Mouse (Mus musculus) embryonic fibroblast, embryonic 13.5 days (primary cell): Measurements from ENCODE around the gene Stard8. TPM values are rescaled to one million over a fixed set of nuclear protein-coding genes. Genes with fewer than 3 reads are reported as not detected.
"Not testable (repeated sequence)": the region's sequence is repeated elsewhere in the genome, so short reads cannot be mapped to it uniquely, and the experiment has no call there.

Experiments used
- H3K27ac ChIP-seq: 2 replicates; pipeline ENCODE4 v1.5.1; 2012; ENCODE audit warnings: low read length, control low read depth, inconsistent platforms; ENCODE audit not compliant: insufficient read depth
- H3K4me1 ChIP-seq: 2 replicates; pipeline ENCODE4 v1.6.1; 2011; ENCODE audit warnings: low read length; ENCODE audit not compliant: control insufficient read depth, insufficient read depth
- H3K4me3 ChIP-seq: 2 replicates; pipeline ENCODE4 v1.5.1; 2011; ENCODE audit warnings: mild to moderate bottlenecking, control low read depth, low read length; ENCODE audit not compliant: insufficient read depth
- CTCF ChIP-seq: IDR thresholded peaks from 2 replicates; pipeline ENCODE4 v1.5.1; 2011; ENCODE audit warnings: mild to moderate bottlenecking, control low read depth, low read length, moderate library complexity, borderline replicate concordance; ENCODE audit not compliant: insufficient read depth
- POLR2A ChIP-seq: IDR thresholded peaks from 2 replicates; pipeline ENCODE4 v1.6.1; 2011; ENCODE audit warnings: low read depth, mild to moderate bottlenecking, control low read depth, low read length, moderate library complexity
- polyA plus RNA-seq: library from polyadenylated mRNA; stranded (reverse); fragments of >200 nt; gene quantifications from 2 replicates; pipeline ENCODE4 v1.2.4, GENCODE M21; 2011; ENCODE audit warnings: low read depth; ENCODE audit not compliant: missing spikeins, insufficient read length

The Stard8 gene
- polyA plus RNA-seq: 2.3 and 3.6 TPM in 2 replicates

GRCm38 (mm10) chrX:99003046-99003445 is at the start of gene Stard8:
Stard8 (plus strand) TSS chrX:99003248.
- TF ChIP-seq POLR2A (no peak; the same call in 1 of the 2 replicates), CTCF (no peak)
- no peak within 1 kb of the TSS for H3K27ac ChIP-seq

GRCm38 (mm10) chrX:98953941-98954340 is 49.1 kb upstream of the Stard8 start:
- Histone ChIP-seq H3K27ac (no peak overlapping the region), H3K4me1 (no peaks in the 10 kb centered on the region), H3K4me3 (no peak overlapping the region)
- TF ChIP-seq POLR2A (no peak), CTCF (0 out of 2 replicates have a peak, but pooled peaks have one; percentile 35)

More at GRCm38 (mm10) chrX:99003046-99003445, at the start of gene Stard8:
- peak within 1 kb of the TSS; percentile 10; the same call in 1 of the 2 replicates for H3K4me3 ChIP-seq
- no peaks in the 10 kb centered on the region for H3K4me1 ChIP-seq

GRCm38 (mm10) chrX:98958287-98958686 is 44.8 kb upstream of the Stard8 start:
- Histone ChIP-seq H3K4me1 (no peaks in the 10 kb centered on the region), H3K27ac (no peak overlapping the region), H3K4me3 (no peak overlapping the region)
- TF ChIP-seq CTCF (no peak), POLR2A (no peak)

GRCm38 (mm10) chrX:98959050-98959449 is 44.0 kb upstream of the Stard8 start:
- Histone ChIP-seq H3K4me3 (no peak overlapping the region), H3K27ac (no peak overlapping the region), H3K4me1 (no peaks in the 10 kb centered on the region)
- TF ChIP-seq CTCF: no peak
- TF ChIP-seq POLR2A: no peak

- H3K4me3 ChIP-seq: no peak overlapping the region
- H3K4me1 ChIP-seq: no peaks in the 10 kb centered on the region
- no peak overlapping the region for H3K27ac ChIP-seq
- TF ChIP-seq POLR2A (no peak), CTCF (no peak)
Measured at GRCm38 (mm10) chrX:98963742-98964141, 39.3 kb upstream of the Stard8 start.

- TF ChIP-seq POLR2A (no peak), CTCF (no peak)
- Histone ChIP-seq H3K4me1 (no peaks in the 10 kb centered on the region), H3K27ac (no peak overlapping the region), H3K4me3 (no peak overlapping the region)
Measured at GRCm38 (mm10) chrX:98964513-98964912, 38.5 kb upstream of the Stard8 start.

GRCm38 (mm10) chrX:98986611-98987010 is 16.4 kb upstream of the Stard8 start:
- H3K27ac ChIP-seq, H3K4me3 ChIP-seq, H3K4me1 ChIP-seq: not testable (repeated sequence)

- Histone ChIP-seq H3K4me3 (no peak overlapping the region), H3K27ac (no peak overlapping the region), H3K4me1 (no peaks in the 10 kb centered on the region)
- TF ChIP-seq POLR2A: no peak
- peak; percentile 25; the same call in 1 of the 2 replicates for TF ChIP-seq CTCF
Measured at GRCm38 (mm10) chrX:98989574-98989973, 13.5 kb upstream of the Stard8 start.

- TF ChIP-seq CTCF: no peak
- no peak for TF ChIP-seq POLR2A
- Histone ChIP-seq H3K4me1 (no peaks in the 10 kb centered on the region), H3K27ac (no peak overlapping the region), H3K4me3 (no peak overlapping the region)
Measured at GRCm38 (mm10) chrX:99002065-99002464, 983 bp upstream of the Stard8 start.

GRCm38 (mm10) chrX:99010581-99010980 is 7.5 kb downstream of the Stard8 start:
- no peaks in the 10 kb centered on the region for H3K4me1 ChIP-seq
- TF ChIP-seq CTCF: no peak
- TF ChIP-seq POLR2A: no peak
- no peak overlapping the region for H3K4me3 ChIP-seq
- H3K27ac ChIP-seq: no peak overlapping the region

- Histone ChIP-seq H3K4me1 (no peaks in the 10 kb centered on the region), H3K27ac (no peak overlapping the region), H3K4me3 (no peak overlapping the region)
- no peak for TF ChIP-seq CTCF
Measured at GRCm38 (mm10) chrX:99011281-99011680, 8.2 kb downstream of the Stard8 start.

- TF ChIP-seq CTCF (no peak), POLR2A (no peak)
- H3K4me3 ChIP-seq: no peak overlapping the region
Measured at GRCm38 (mm10) chrX:99012486-99012885, 9.4 kb downstream of the Stard8 start.

More at GRCm38 (mm10) chrX:99012486-99012885, 9.4 kb downstream of the Stard8 start:
- no peaks in the 10 kb centered on the region for H3K4me1 ChIP-seq
- H3K27ac ChIP-seq: no peak overlapping the region
